Mouse (Mus musculus): ENCODE data around the gene Wdr18.

DNA sequence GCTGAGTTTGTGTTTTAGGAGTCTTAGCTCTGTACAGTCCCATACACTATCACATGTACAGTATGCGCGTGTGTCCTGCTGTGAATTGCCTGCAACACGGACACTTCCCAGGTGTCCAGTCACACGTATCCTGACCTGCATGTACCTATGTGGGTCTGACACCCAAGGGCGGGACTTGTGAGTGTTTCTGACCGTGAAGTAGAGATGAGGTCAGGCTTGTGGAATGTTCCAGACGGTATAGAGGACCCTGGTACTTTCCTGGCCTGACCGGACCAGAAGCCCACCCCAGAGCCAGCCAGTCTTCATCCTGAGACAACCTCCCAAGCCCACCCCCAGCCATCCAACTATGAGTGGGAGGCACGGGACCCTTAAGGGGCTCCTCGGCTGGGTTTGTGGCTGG, 55.6 kb downstream of the Wdr18 start:
- TF ChIP-seq CTCF (IDR thresholded peaks at IDR 0.05; ENCODE audit: extremely low read depth, insufficient read depth, low read length) = no peak
- TF ChIP-seq POLR2A (IDR thresholded peaks at IDR 0.05; ENCODE audit: extremely low read depth, insufficient read depth, low read length) = no peak

Data from cortical plate, adult 2 months (tissue).